20 mouse cellular contexts compared by ENCODE assay signal in genomic region chr5:114509461-114509860, GRCm38 (mm10). TPM values are rescaled to one million over a fixed set of nuclear protein-coding genes. Genes with fewer than 3 reads are reported as not detected.
DNase-seq lines count a peak whose midpoint lies in the region; ATAC-seq lines count a peak whose summit lies in the region.
"Had no signal": no experiment of that assay in that cellular context is flagged by ENCODE, and none has a peak within 500 bp of the region (broad histone marks: within the 10 kb centered on the region; RNA-seq: fewer than 3 reads in every experiment).

No protein-coding gene starts in this region.

- no peak for ATAC-seq in hindbrain, embryonic 13.5 days (ENCODE audit: low FRiP score)
- no peak for ATAC-seq in neural tube, embryonic 15.5 days (ENCODE audit: low FRiP score)
- no peak for ATAC-seq in neural tube, embryonic 11.5 days (ENCODE audit: insufficient read depth, low FRiP score, low TSS enrichment)
- ATAC-seq in kidney, embryonic 15.5 days (replicated peaks; ENCODE audit: low FRiP score) = no peak
- ATAC-seq: activated CD4-positive, CD25-positive, alpha-beta regulatory T cell, adult 4 months; forebrain, embryonic 14.5 days; hindbrain, postnatal 0 days; Patski had no signal

- H3K9me3 ChIP-seq in hindbrain, embryonic 10.5 days = no peaks in the 10 kb centered on the region
- no peaks in the 10 kb centered on the region for H3K9me3 ChIP-seq in hindbrain, embryonic 13.5 days
- H3K9me3 ChIP-seq in neural tube, embryonic 15.5 days (replicated peaks) = no peaks in the 10 kb centered on the region
- no peaks in the 10 kb centered on the region for H3K9me3 ChIP-seq in neural tube, embryonic 11.5 days (ENCODE audit: control insufficient read depth, low read length)
- no peaks in the 10 kb centered on the region for H3K9me3 ChIP-seq in kidney, embryonic 15.5 days (replicated peaks)
- H3K9me3 ChIP-seq: embryonic facial prominence, embryonic 13.5 days; heart, embryonic 13.5 days had no signal

- no peak for DNase-seq in hindbrain, embryonic 10.5 days (ENCODE audit: low spot score)
- DNase-seq in neural tube, embryonic 10.5 days (ENCODE audit: extremely low spot score, low spot score) = peak; percentile 35
- DNase-seq in neural tube, embryonic 11.5 days (ENCODE audit: low spot score) = peak; percentile 46
- no peak for DNase-seq in spleen, adult 12 weeks (ENCODE audit: low spot score)
- DNase-seq: adrenal gland, postnatal 14 days; cerebellum, adult 11-12 months; cerebellum, adult 9-10 months; cerebellum, postnatal 25 days; gastrocnemius, postnatal 36 days; heart, adult 11 months; heart, postnatal 36 days had no signal

- peak overlapping the region; percentile 1; the same call in 1 of the 2 replicates for H3K27ac ChIP-seq in hindbrain, embryonic 10.5 days
- H3K27ac ChIP-seq in hindbrain, embryonic 13.5 days = no peak overlapping the region
- no peak overlapping the region for H3K27ac ChIP-seq in neural tube, embryonic 15.5 days (replicated peaks)
- no peak overlapping the region for H3K27ac ChIP-seq in neural tube, embryonic 11.5 days (ENCODE audit: low read depth, low read length)
- H3K27ac ChIP-seq in kidney, embryonic 15.5 days = no peak overlapping the region
- H3K27ac ChIP-seq: embryonic facial prominence, embryonic 13.5 days; heart, embryonic 13.5 days; hindbrain, postnatal 0 days had no signal

- no peaks in the 10 kb centered on the region for H3K36me3 ChIP-seq in hindbrain, embryonic 10.5 days
- no peaks in the 10 kb centered on the region for H3K36me3 ChIP-seq in hindbrain, embryonic 13.5 days
- H3K36me3 ChIP-seq in neural tube, embryonic 15.5 days = no peaks in the 10 kb centered on the region
- H3K36me3 ChIP-seq in neural tube, embryonic 11.5 days (ENCODE audit: control insufficient read depth, insufficient read depth, low read length) = no peaks in the 10 kb centered on the region
- H3K36me3 ChIP-seq in kidney, embryonic 15.5 days = no peaks in the 10 kb centered on the region
- H3K36me3 ChIP-seq: embryonic facial prominence, embryonic 13.5 days; heart, embryonic 13.5 days had no signal

- H3K4me2 ChIP-seq in hindbrain, embryonic 13.5 days = no peak overlapping the region
- no peak overlapping the region for H3K4me2 ChIP-seq in neural tube, embryonic 15.5 days
- H3K4me2 ChIP-seq in neural tube, embryonic 11.5 days (ENCODE audit: low read depth) = no peak overlapping the region
- no peak overlapping the region for H3K4me2 ChIP-seq in kidney, embryonic 15.5 days
- H3K4me2 ChIP-seq: embryonic facial prominence, embryonic 13.5 days; heart, embryonic 13.5 days had no signal

- peaks cover 32% of the 10 kb centered on the region for H3K27me3 ChIP-seq in hindbrain, embryonic 10.5 days (ENCODE audit: insufficient read depth, poor library complexity, severe bottlenecking)
- H3K27me3 ChIP-seq in hindbrain, embryonic 13.5 days = peaks cover 19% of the 10 kb centered on the region
- H3K27me3 ChIP-seq in neural tube, embryonic 15.5 days (replicated peaks) = 0 out of 2 replicates have a peak, but pooled peaks cover 3% of the 10 kb centered on the region
- H3K27me3 ChIP-seq in neural tube, embryonic 11.5 days (ENCODE audit: control insufficient read depth, insufficient read depth, low read length) = peaks cover 10% of the 10 kb centered on the region; the same call in 1 of the 2 replicates
- peaks cover 31% of the 10 kb centered on the region for H3K27me3 ChIP-seq in kidney, embryonic 15.5 days

- H3K4me3 ChIP-seq in hindbrain, embryonic 10.5 days = no peak overlapping the region
- H3K4me3 ChIP-seq in hindbrain, embryonic 13.5 days = no peak overlapping the region
- H3K4me3 ChIP-seq in neural tube, embryonic 15.5 days (replicated peaks) = no peak overlapping the region
- no peak overlapping the region for H3K4me3 ChIP-seq in neural tube, embryonic 11.5 days (ENCODE audit: low read depth, low read length)
- no peak overlapping the region for H3K4me3 ChIP-seq in kidney, embryonic 15.5 days (replicated peaks)
- H3K4me3 ChIP-seq: embryonic facial prominence, embryonic 13.5 days; heart, embryonic 13.5 days had no signal

- no peak overlapping the region for H3K9ac ChIP-seq in hindbrain, embryonic 13.5 days
- H3K9ac ChIP-seq in neural tube, embryonic 15.5 days (replicated peaks) = no peak overlapping the region
- H3K9ac ChIP-seq in neural tube, embryonic 11.5 days (ENCODE audit: low read length) = no peak overlapping the region
- H3K9ac ChIP-seq in kidney, embryonic 15.5 days = no peak overlapping the region
- H3K9ac ChIP-seq: embryonic facial prominence, embryonic 13.5 days; heart, embryonic 13.5 days had no signal

- peaks cover 66% of the 10 kb centered on the region for H3K4me1 ChIP-seq in hindbrain, embryonic 10.5 days (replicated peaks)
- H3K4me1 ChIP-seq in hindbrain, embryonic 13.5 days (replicated peaks) = peaks cover 43% of the 10 kb centered on the region
- H3K4me1 ChIP-seq in neural tube, embryonic 15.5 days = peaks cover 18% of the 10 kb centered on the region
- peaks cover 9% of the 10 kb centered on the region; the same call in 1 of the 2 replicates for H3K4me1 ChIP-seq in neural tube, embryonic 11.5 days (ENCODE audit: control insufficient read depth, insufficient read depth, low read length)
- H3K4me1 ChIP-seq in kidney, embryonic 15.5 days = peaks cover 25% of the 10 kb centered on the region

- 73% methylated on average over 7 of the region's 7 CpGs for WGBS in hindbrain, embryonic 10.5 days
- WGBS in hindbrain, embryonic 13.5 days = 47% methylated on average over 7 of the region's 7 CpGs
- 43% methylated on average over 7 of the region's 7 CpGs for WGBS in neural tube, embryonic 15.5 days
- 50% methylated on average over 7 of the region's 7 CpGs for WGBS in neural tube, embryonic 11.5 days
- 48% methylated on average over 7 of the region's 7 CpGs for WGBS in kidney, embryonic 15.5 days

RNA-seq across cellular contexts. Expression of gene Fam222a, which starts 58.4 kb away (rescaled TPM):
- 3.9 and 6.5 TPM in 2 replicates for polyA plus RNA-seq in hindbrain, embryonic 10.5 days (2016; fragmentation: Nextera tagmentation; extraction: Ambion mirVana)
- polyA plus RNA-seq in hindbrain, embryonic 13.5 days (2015; fragmentation: Nextera tagmentation; extraction: Ambion mirVana) = 5.8 and 6.4 TPM in 2 replicates
- 4.7 and 5.3 TPM in 2 replicates for polyA plus RNA-seq in neural tube, embryonic 15.5 days (2015; fragmentation: Nextera tagmentation; extraction: Ambion mirVana)
- 5.0 and 7.5 TPM in 2 replicates for polyA plus RNA-seq in neural tube, embryonic 11.5 days (2014; fragmentation: Nextera tagmentation; extraction: Ambion mirVana)
- 4.4 and 4.7 TPM in 2 replicates for polyA plus RNA-seq in kidney, embryonic 15.5 days (2015; fragmentation: Nextera tagmentation; extraction: Ambion mirVana)
- polyA plus RNA-seq: activated CD4-positive, CD25-positive, alpha-beta regulatory T cell, adult 4 months had no signal

Comparison
In these comparisons a context has a peak if more than half of its experiments do, and no peak if none do; other contexts are left out.
1. DNase-seq: peak in neural tube, embryonic 10.5 days (single experiment) and neural tube, embryonic 11.5 days (single experiment); none in hindbrain, embryonic 10.5 days (single experiment) and spleen, adult 12 weeks (single experiment).